Mouse (Mus musculus) B cell, adult (primary cell): Measurements from ENCODE around the gene Tldc2. TPM values are rescaled to one million over a fixed set of nuclear protein-coding genes. Genes with fewer than 3 reads are reported as not detected.

Experiments used
- total RNA-seq: library from RNA; stranded (reverse); gene quantifications from 4 replicates; pipeline ENCODE4 v1.2.4, GENCODE M21; 2023; ENCODE audit not compliant: inconsistent age

Gene Tldc2
- not detected in 4 replicates for total RNA-seq

GRCm38 (mm10) chr2:157086796-157087195, at the start of gene Tldc2:
Gene Tldc2, plus strand, starts transcription at chr2:157087055.

GRCm38 (mm10) chr2:157078793-157079700, 7.8 kb upstream of the Tldc2 start, which contains the start of gene Soga1:
Gene Soga1, minus strand, starts transcription at chr2:157079254.

GRCm38 (mm10) chr2:157135014-157135413, 48.2 kb downstream of the Tldc2 start, which contains the start of gene Samhd1:
Gene Samhd1, minus strand, starts transcription at chr2:157135265.

Other genes starting within 250 kb of the Tldc2 start
- gene Tgif2, start 247.0 kb upstream of the Tldc2 start, total RNA-seq = 116 to 125 TPM (median 123 TPM) in 4 replicates
- 2.3 to 4.3 TPM (median 4.0 TPM) in 4 replicates for gene 4930518I15Rik, start 229.1 kb upstream of the Tldc2 start, total RNA-seq
- 54.6 to 58.5 TPM (median 57.2 TPM) in 4 replicates for gene Rab5if, start 223.9 kb upstream of the Tldc2 start, total RNA-seq
- gene Sla2, start 199.9 kb upstream of the Tldc2 start, total RNA-seq = 1.2 to 1.5 TPM (median 1.3 TPM) in 4 replicates
- gene Ndrg3, start 95.0 kb upstream of the Tldc2 start, total RNA-seq = 32.0 to 36.6 TPM (median 35.1 TPM) in 4 replicates
- gene Dsn1, start 79.9 kb upstream of the Tldc2 start, total RNA-seq = 23.4 to 30.3 TPM (median 26.0 TPM) in 4 replicates
- gene Soga1, start 7.8 kb upstream of the Tldc2 start, total RNA-seq = 0.26 to 0.81 TPM (median 0.65 TPM) in 4 replicates
- gene Samhd1, start 48.2 kb downstream of the Tldc2 start, total RNA-seq = 476 to 530 TPM (median 508 TPM) in 4 replicates
- gene Rbl1, start 117.5 kb downstream of the Tldc2 start, total RNA-seq = 16.1 to 21.2 TPM (median 18.4 TPM) in 4 replicates
- gene Rpn2, start 192.0 kb downstream of the Tldc2 start, total RNA-seq = 109 to 123 TPM (median 112 TPM) in 4 replicates
- gene Mroh8, start 192.5 kb downstream of the Tldc2 start, total RNA-seq = 0.30 to 0.74 TPM (median 0.50 TPM) in 4 replicates